16 mouse cellular contexts compared by ENCODE assay signal in genomic region chr16:18087101-18087500, GRCm38 (mm10). TPM values are rescaled to one million over a fixed set of nuclear protein-coding genes. Genes with fewer than 3 reads are reported as not detected.
A peak's percentile ranks its signal among the peaks of the same experiment; 100 is the strongest.
DNase-seq lines count a peak whose midpoint lies in the region; ATAC-seq and TF ChIP-seq lines count a peak whose summit lies in the region.
"Had no signal": no experiment of that assay in that cellular context is flagged by ENCODE, and none has a peak within 500 bp of the region (broad histone marks: within the 10 kb centered on the region; RNA-seq: fewer than 3 reads in every experiment).

No protein-coding gene starts in this region.

- no peak for TF ChIP-seq CTCF in small intestine, adult 2 months (IDR thresholded peaks at IDR 0.05; ENCODE audit: extremely low read depth, insufficient read length, insufficient replicate concordance, low read depth, low read length)

- H3K4me2 ChIP-seq in kidney, embryonic 14.5 days (replicated peaks; ENCODE audit: low read depth, low read length), result no peak overlapping the region
- H3K4me2 ChIP-seq: heart, embryonic 15.5 days; hindbrain, embryonic 12.5 days had no signal

- H3K4me3 ChIP-seq in kidney, embryonic 14.5 days (ENCODE audit: low read length), result no peak overlapping the region
- H3K4me3 ChIP-seq in small intestine, adult 2 months (ENCODE audit: low read depth, low read length), result peak overlapping the region; percentile 68; the same call in 1 of the 2 replicates
- H3K4me3 ChIP-seq: embryonic facial prominence, embryonic 15.5 days; forebrain, embryonic 12.5 days; heart, embryonic 15.5 days; hindbrain, embryonic 12.5 days; stomach, embryonic 15.5 days had no signal

- no peak for TF ChIP-seq POLR2A in small intestine, adult 2 months (IDR thresholded peaks at IDR 0.05; ENCODE audit: low read depth, low read length)

- DNase-seq in kidney, adult 9 months, result peak; percentile 71
- peak; percentile 40 for DNase-seq in right cerebral cortex, postnatal 14 days
- no peak for DNase-seq in right cerebral cortex, adult 18-20 months
- peak; percentile 69 for DNase-seq in adrenal gland, adult 8-10 months
- DNase-seq in urinary bladder, adult 2 months (ENCODE audit: low spot score), result no peak
- DNase-seq: liver had no signal

- H3K9ac ChIP-seq in kidney, embryonic 14.5 days (ENCODE audit: low read depth, low read length), result no peak overlapping the region
- H3K9ac ChIP-seq: embryonic facial prominence, embryonic 15.5 days; forebrain, embryonic 12.5 days; heart, embryonic 15.5 days; hindbrain, embryonic 12.5 days; lung, embryonic 15.5 days; stomach, embryonic 15.5 days had no signal

- no peaks in the 10 kb centered on the region for H3K9me3 ChIP-seq in kidney, embryonic 14.5 days (ENCODE audit: control insufficient read depth, low read length)
- H3K9me3 ChIP-seq: embryonic facial prominence, embryonic 15.5 days; forebrain, embryonic 12.5 days; heart, embryonic 15.5 days; hindbrain, embryonic 12.5 days; lung, embryonic 15.5 days; stomach, embryonic 15.5 days had no signal

- no peaks in the 10 kb centered on the region for H3K36me3 ChIP-seq in kidney, embryonic 14.5 days (ENCODE audit: control insufficient read depth, insufficient read depth, low read length)
- H3K36me3 ChIP-seq in small intestine, adult 2 months (ENCODE audit: control insufficient read depth, insufficient read depth, low read length), result no peaks in the 10 kb centered on the region
- H3K36me3 ChIP-seq: embryonic facial prominence, embryonic 15.5 days; forebrain, embryonic 12.5 days; heart, embryonic 15.5 days; hindbrain, embryonic 12.5 days; lung, embryonic 15.5 days; stomach, embryonic 15.5 days had no signal

- H3K27ac ChIP-seq in kidney, embryonic 14.5 days (ENCODE audit: low read depth, low read length), result no peak overlapping the region
- H3K27ac ChIP-seq in small intestine, adult 2 months (ENCODE audit: insufficient read depth, low read depth, low read length), result no peak overlapping the region
- H3K27ac ChIP-seq: embryonic facial prominence, embryonic 15.5 days; forebrain, embryonic 12.5 days; heart, embryonic 15.5 days; hindbrain, embryonic 12.5 days; lung, embryonic 15.5 days; stomach, embryonic 15.5 days had no signal

- peaks cover 12% of the 10 kb centered on the region; the same call in 1 of the 2 replicates for H3K4me1 ChIP-seq in kidney, embryonic 14.5 days (ENCODE audit: control insufficient read depth, insufficient read depth, low read length)
- H3K4me1 ChIP-seq in small intestine, adult 2 months (ENCODE audit: control insufficient read depth, insufficient read depth, insufficient read length, low read length), result peaks cover 36% of the 10 kb centered on the region

- no peak for ATAC-seq in kidney, embryonic 14.5 days (ENCODE audit: low FRiP score, low TSS enrichment)
- ATAC-seq: Patski had no signal

- no peaks in the 10 kb centered on the region for H3K27me3 ChIP-seq in kidney, embryonic 14.5 days (ENCODE audit: control insufficient read depth, insufficient read depth, low read length)
- H3K27me3 ChIP-seq in small intestine, adult 2 months (ENCODE audit: control insufficient read depth, insufficient read depth, low read length), result no peaks in the 10 kb centered on the region
- H3K27me3 ChIP-seq: heart, embryonic 15.5 days; lung, embryonic 15.5 days; stomach, embryonic 15.5 days had no signal

- 92% methylated on average over 5 of the region's 5 CpGs for WGBS in kidney, embryonic 14.5 days
- 58% methylated on average over 5 of the region's 5 CpGs for WGBS in small intestine, adult 2 months

RNA-seq across cellular contexts. Expression of gene Prodh, which starts 2.9 kb away (rescaled TPM):
- 21.5 and 21.6 TPM in 2 replicates for polyA plus RNA-seq in kidney, embryonic 14.5 days (2014; fragmentation: Nextera tagmentation; extraction: Ambion mirVana)
- total RNA-seq in adrenal gland, adult 8-10 months (2022), result 10 to 100 TPM; 24.3 to 64.6 (median 44.3) TPM
- polyA plus RNA-seq in small intestine, adult 2 months (2012; rRNA removed), result 26.1 and 89.7 TPM in 2 replicates
- 35.2 and 40.6 TPM in 2 replicates for polyA plus RNA-seq in urinary bladder, adult 2 months (2012; rRNA removed)

RNA-seq across cellular contexts. Expression of gene Dgcr6, which starts 34.4 kb away (rescaled TPM):
- 99.0 and 101 TPM in 2 replicates for polyA plus RNA-seq in kidney, embryonic 14.5 days (2014; fragmentation: Nextera tagmentation; extraction: Ambion mirVana)
- total RNA-seq in adrenal gland, adult 8-10 months (2022), result 10 to 100 TPM; 63.2 to 80.9 (median 74.1) TPM
- 50.0 and 147 TPM in 2 replicates for polyA plus RNA-seq in small intestine, adult 2 months (2012; rRNA removed)
- polyA plus RNA-seq in urinary bladder, adult 2 months (2012; rRNA removed), result 105 and 136 TPM in 2 replicates

RNA-seq across cellular contexts. Expression of gene Rtn4r, which starts 40.3 kb away (rescaled TPM):
- polyA plus RNA-seq in kidney, embryonic 14.5 days (2014; fragmentation: Nextera tagmentation; extraction: Ambion mirVana), result 3.6 and 4.7 TPM in 2 replicates
- total RNA-seq in adrenal gland, adult 8-10 months (2022), result under 1 TPM in 3 of 4 experiments, not detected in 1; 0.14 to 0.30 (median 0.23) TPM
- 8.4 and 21.9 TPM in 2 replicates for polyA plus RNA-seq in small intestine, adult 2 months (2012; rRNA removed)
- 4.3 and 4.9 TPM in 2 replicates for polyA plus RNA-seq in urinary bladder, adult 2 months (2012; rRNA removed)
- total RNA-seq: CH12.LX had no signal

Comparison
In these comparisons a context has a peak if more than half of its experiments do, and no peak if none do; other contexts are left out.
1. DNase-seq: peak in kidney, adult 9 months (single experiment), right cerebral cortex, postnatal 14 days (single experiment) and adrenal gland, adult 8-10 months (single experiment); none in right cerebral cortex, adult 18-20 months (single experiment) and urinary bladder, adult 2 months (single experiment).